Mouse (Mus musculus): ENCODE data around the gene Ltbp2. TPM values are rescaled to one million over a fixed set of nuclear protein-coding genes. Genes with fewer than 3 reads are reported as not detected.
A peak's percentile ranks its signal among the peaks of the same experiment; 100 is the strongest.

Ltbp2 gene
- polyA plus RNA-seq, 1 experiment from 2014 or later: 0.87 TPM

- H3K4me3 ChIP-seq (ENCODE audit: low read depth, low read length): no peak overlapping the region
- no peak for TF ChIP-seq CTCF (IDR thresholded peaks at IDR 0.05; ENCODE audit: low read depth)
- WGBS: 70% methylated on average over 4 of the region's 4 CpGs
- H3K27me3 ChIP-seq (replicated peaks; ENCODE audit: control insufficient read depth, insufficient read depth, low read length): no peaks in the 10 kb centered on the region
- ATAC-seq: no peak
- H3K4me2 ChIP-seq (replicated peaks; ENCODE audit: low read depth): no peak overlapping the region
- no peaks in the 10 kb centered on the region for H3K4me1 ChIP-seq (replicated peaks; ENCODE audit: control insufficient read depth, insufficient read depth, low read length)
- no peak overlapping the region for H3K9ac ChIP-seq (ENCODE audit: low read depth, low read length)
- H3K9me3 ChIP-seq (ENCODE audit: control insufficient read depth): no peaks in the 10 kb centered on the region
- 0 out of 2 replicates have a peak overlapping the region, but pooled peaks have one; percentile 28 for H3K27ac ChIP-seq (ENCODE audit: low read depth, low read length)
- H3K36me3 ChIP-seq (ENCODE audit: control insufficient read depth, insufficient read depth): no peaks in the 10 kb centered on the region
Observed at GRCm38 (mm10) chr12:84834773-84835172, 41.6 kb downstream of the Ltbp2 start.

- no peaks in the 10 kb centered on the region for H3K4me1 ChIP-seq (replicated peaks; ENCODE audit: control insufficient read depth, insufficient read depth, low read length)
- TF ChIP-seq CTCF (IDR thresholded peaks at IDR 0.05; ENCODE audit: low read depth): no peak
- H3K27ac ChIP-seq (ENCODE audit: low read depth, low read length): no peak overlapping the region
Observed at GRCm38 (mm10) chr12:84831648-84832047, 44.7 kb downstream of the Ltbp2 start.

GRCm38 (mm10) chr12:84831141-84831540 lies 45.2 kb downstream of the Ltbp2 start:
- ATAC-seq: no peak
- WGBS: 62% methylated on average over 5 of the region's 5 CpGs
- no peak for TF ChIP-seq CTCF (IDR thresholded peaks at IDR 0.05; ENCODE audit: low read depth)
- no peak overlapping the region for H3K4me3 ChIP-seq (ENCODE audit: low read depth, low read length)
- no peaks in the 10 kb centered on the region for H3K36me3 ChIP-seq (ENCODE audit: control insufficient read depth, insufficient read depth)
- H3K9ac ChIP-seq (ENCODE audit: low read depth, low read length): no peak overlapping the region
- H3K9me3 ChIP-seq (ENCODE audit: control insufficient read depth): no peaks in the 10 kb centered on the region
- H3K27me3 ChIP-seq (replicated peaks; ENCODE audit: control insufficient read depth, insufficient read depth, low read length): no peaks in the 10 kb centered on the region
- no peaks in the 10 kb centered on the region for H3K4me1 ChIP-seq (replicated peaks; ENCODE audit: control insufficient read depth, insufficient read depth, low read length)
- no peak overlapping the region for H3K4me2 ChIP-seq (replicated peaks; ENCODE audit: low read depth)
- no peak overlapping the region for H3K27ac ChIP-seq (ENCODE audit: low read depth, low read length)

More at GRCm38 (mm10) chr12:84831648-84832047, 44.7 kb downstream of the Ltbp2 start:
- no peaks in the 10 kb centered on the region for H3K27me3 ChIP-seq (replicated peaks; ENCODE audit: control insufficient read depth, insufficient read depth, low read length)
- ATAC-seq: no peak
- no peaks in the 10 kb centered on the region for H3K36me3 ChIP-seq (ENCODE audit: control insufficient read depth, insufficient read depth)
- H3K4me3 ChIP-seq (ENCODE audit: low read depth, low read length): no peak overlapping the region
- no peaks in the 10 kb centered on the region for H3K9me3 ChIP-seq (ENCODE audit: control insufficient read depth)
- WGBS: 69% methylated on average over 10 of the region's 10 CpGs
- no peak overlapping the region for H3K9ac ChIP-seq (ENCODE audit: low read depth, low read length)
- H3K4me2 ChIP-seq (replicated peaks; ENCODE audit: low read depth): no peak overlapping the region

- Histone ChIP-seq H3K4me3 (ENCODE audit: low read depth, low read length) (no peak overlapping the region), H3K4me2 (replicated peaks; ENCODE audit: low read depth) (no peak overlapping the region), H3K4me1 (replicated peaks; ENCODE audit: control insufficient read depth, insufficient read depth, low read length) (no peaks in the 10 kb centered on the region), H3K27ac (ENCODE audit: low read depth, low read length) (no peak overlapping the region), H3K36me3 (ENCODE audit: control insufficient read depth, insufficient read depth) (no peaks in the 10 kb centered on the region), H3K9me3 (ENCODE audit: control insufficient read depth) (no peaks in the 10 kb centered on the region), H3K9ac (ENCODE audit: low read depth, low read length) (no peak overlapping the region), H3K27me3 (replicated peaks; ENCODE audit: control insufficient read depth, insufficient read depth, low read length) (no peaks in the 10 kb centered on the region)
- WGBS: 91% methylated on average over 5 of the region's 5 CpGs
- ATAC-seq: no peak
- TF ChIP-seq CTCF (IDR thresholded peaks at IDR 0.05; ENCODE audit: low read depth): no peak
Observed at GRCm38 (mm10) chr12:84830438-84830837, 45.9 kb downstream of the Ltbp2 start.

GRCm38 (mm10) chr12:84829913-84830312 lies 46.4 kb downstream of the Ltbp2 start:
- no peak for ATAC-seq
- TF ChIP-seq CTCF (IDR thresholded peaks at IDR 0.05; ENCODE audit: low read depth): no peak
- H3K36me3 ChIP-seq (ENCODE audit: control insufficient read depth, insufficient read depth): no peaks in the 10 kb centered on the region
- no peaks in the 10 kb centered on the region for H3K9me3 ChIP-seq (ENCODE audit: control insufficient read depth)
- H3K4me2 ChIP-seq (replicated peaks; ENCODE audit: low read depth): no peak overlapping the region
- no peaks in the 10 kb centered on the region for H3K27me3 ChIP-seq (replicated peaks; ENCODE audit: control insufficient read depth, insufficient read depth, low read length)
- no peak overlapping the region for H3K4me3 ChIP-seq (ENCODE audit: low read depth, low read length)
- no peak overlapping the region for H3K27ac ChIP-seq (ENCODE audit: low read depth, low read length)
- WGBS: 81% methylated on average over 10 of the region's 10 CpGs
- no peaks in the 10 kb centered on the region for H3K4me1 ChIP-seq (replicated peaks; ENCODE audit: control insufficient read depth, insufficient read depth, low read length)
- no peak overlapping the region for H3K9ac ChIP-seq (ENCODE audit: low read depth, low read length)

- no peak for ATAC-seq
- Histone ChIP-seq H3K36me3 (ENCODE audit: control insufficient read depth, insufficient read depth) (no peaks in the 10 kb centered on the region), H3K9ac (ENCODE audit: low read depth, low read length) (no peak overlapping the region), H3K4me2 (replicated peaks; ENCODE audit: low read depth) (no peak overlapping the region), H3K4me1 (replicated peaks; ENCODE audit: control insufficient read depth, insufficient read depth, low read length) (no peaks in the 10 kb centered on the region), H3K27me3 (replicated peaks; ENCODE audit: control insufficient read depth, insufficient read depth, low read length) (no peaks in the 10 kb centered on the region), H3K27ac (ENCODE audit: low read depth, low read length) (no peak overlapping the region), H3K9me3 (ENCODE audit: control insufficient read depth) (no peaks in the 10 kb centered on the region), H3K4me3 (ENCODE audit: low read depth, low read length) (no peak overlapping the region)
- WGBS: 79% methylated on average over 20 of the region's 20 CpGs
- no peak for TF ChIP-seq CTCF (IDR thresholded peaks at IDR 0.05; ENCODE audit: low read depth)
Observed at GRCm38 (mm10) chr12:84829109-84829724, 47.1 kb downstream of the Ltbp2 start.

Measured in intestine, postnatal 0 days (tissue).